Mouse (Mus musculus): ENCODE measurements around the gene Get4.

Get4 gene

DNA sequence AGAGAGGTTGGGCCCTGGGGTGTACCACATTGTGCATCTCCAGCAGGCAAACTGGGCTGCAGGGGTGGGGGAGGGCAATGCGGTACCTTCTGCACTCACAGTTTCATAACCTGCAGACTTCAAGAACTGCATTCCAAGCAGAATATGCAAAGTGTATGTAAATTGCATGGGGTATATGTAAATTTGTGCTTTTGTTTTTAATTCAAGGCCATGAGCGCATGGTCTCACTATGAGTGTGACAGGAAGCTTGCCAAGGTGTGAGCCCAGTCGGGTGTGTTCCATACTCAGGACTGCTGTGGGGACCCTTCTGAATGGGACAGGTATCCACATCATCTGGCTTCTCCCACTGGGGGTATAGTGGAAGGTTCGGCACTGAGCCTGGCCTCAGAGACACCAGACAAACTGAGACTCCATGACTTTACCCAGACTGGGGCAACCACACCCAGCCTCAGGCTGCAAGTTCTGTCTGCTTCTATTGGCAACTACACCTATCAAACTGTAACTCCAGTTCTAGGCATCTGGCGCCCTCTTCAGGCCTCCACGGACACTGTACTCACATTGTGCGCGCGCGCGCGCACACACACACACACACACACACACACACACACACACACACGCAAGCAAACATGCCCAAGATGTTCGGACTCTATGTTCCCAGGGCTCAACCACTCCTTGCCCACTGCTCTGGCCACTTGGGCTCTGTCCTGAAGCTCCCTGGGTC lies 31.5 kb downstream of the Get4 start:
- DNase-seq (ENCODE audit: low read depth, low spot score), result no peak

DNA sequence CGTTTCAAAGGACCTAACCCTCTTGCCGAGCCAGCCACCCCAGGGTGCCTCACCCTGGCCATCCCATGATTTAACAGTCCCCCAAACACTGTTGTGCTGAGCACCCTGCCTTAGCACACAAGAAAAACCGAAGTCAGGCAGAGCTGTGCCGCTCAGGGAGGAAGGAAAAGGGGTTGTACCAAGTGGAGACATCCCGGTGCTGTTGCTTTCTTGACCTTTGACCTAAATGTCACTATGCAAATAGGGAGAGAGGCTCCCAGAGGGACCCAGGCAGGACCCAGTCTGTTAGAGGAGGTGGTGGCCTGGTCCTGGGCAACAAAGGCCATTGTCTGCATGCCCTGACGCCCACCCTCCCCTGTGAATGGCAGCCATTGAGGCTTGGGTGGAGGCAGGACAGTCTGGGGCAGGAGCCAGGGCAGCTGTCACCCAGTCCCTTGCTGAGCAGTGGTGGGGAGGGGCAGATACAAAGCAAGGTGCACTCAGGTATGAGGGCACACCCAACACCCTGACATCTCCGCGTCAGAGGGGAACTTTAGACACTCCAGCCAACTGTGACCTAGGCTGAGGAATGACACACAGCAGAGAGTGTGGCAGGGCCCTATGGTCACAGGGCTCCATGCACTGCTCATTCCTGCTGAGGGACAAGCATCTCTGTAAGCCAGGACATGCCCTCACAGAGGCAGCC lies 33.4 kb downstream of the Get4 start:
- DNase-seq (ENCODE audit: low read depth, low spot score), result no peak

DNA sequence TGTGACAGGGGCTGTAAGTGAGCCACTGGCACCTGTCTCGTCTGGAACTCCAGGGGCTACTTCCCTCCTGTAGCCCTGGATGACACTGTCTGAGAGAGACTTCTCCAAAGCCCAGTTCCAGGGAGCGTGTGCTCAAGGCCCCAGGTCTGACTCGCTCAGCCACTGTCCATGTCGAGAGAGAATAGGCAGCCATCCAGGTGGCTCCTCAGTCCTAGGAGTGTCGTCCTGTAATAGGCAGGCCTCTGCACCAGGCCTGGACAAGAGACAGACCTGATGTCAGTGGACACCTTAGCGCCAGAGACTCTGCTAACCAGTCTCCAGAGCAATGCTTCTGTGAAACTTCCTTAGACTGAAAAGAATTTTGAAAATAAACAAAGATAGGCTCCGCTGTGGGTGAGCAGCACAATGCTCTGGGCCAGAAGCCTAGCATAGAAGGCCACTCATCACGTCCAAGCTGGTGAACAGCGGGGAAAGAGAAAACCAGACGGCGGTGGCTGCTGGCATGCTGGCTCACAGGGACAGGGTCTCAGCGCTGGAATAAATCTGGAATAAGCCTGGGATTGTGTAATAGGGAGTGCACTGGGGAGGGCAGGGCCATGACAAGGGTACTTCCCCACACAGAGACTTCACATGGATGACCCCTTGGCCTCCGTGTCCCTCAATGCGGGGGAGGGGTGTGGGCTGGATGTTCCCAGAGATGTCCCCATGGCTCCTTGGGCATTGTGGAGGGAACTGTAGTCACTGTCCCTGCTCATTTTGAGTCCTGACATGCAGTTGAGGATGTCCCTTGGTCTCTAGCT lies 34.2 kb downstream of the Get4 start:
- no peak for DNase-seq (ENCODE audit: low read depth, low spot score)

DNA sequence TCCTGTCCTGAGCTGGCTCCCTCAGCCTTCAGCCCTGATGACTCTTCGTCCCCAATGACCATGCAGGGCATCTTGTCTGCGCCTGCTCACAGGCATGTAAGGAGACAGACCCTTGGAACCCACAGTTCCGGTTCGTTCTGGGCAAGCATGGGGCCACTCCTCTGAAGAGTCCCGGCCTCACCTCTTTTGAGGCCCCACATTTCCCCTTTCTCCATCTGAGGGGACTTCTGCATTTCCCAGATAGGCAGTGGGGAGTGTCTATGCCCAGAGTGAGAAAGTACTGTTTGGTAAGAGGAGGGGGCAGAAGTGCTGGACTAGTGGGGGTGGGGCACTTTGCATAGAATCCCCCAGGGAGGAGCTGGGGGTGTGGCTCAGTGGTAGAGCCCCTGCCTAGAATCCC lies 35.0 kb downstream of the Get4 start:
- DNase-seq (ENCODE audit: low read depth, low spot score), result no peak

DNA sequence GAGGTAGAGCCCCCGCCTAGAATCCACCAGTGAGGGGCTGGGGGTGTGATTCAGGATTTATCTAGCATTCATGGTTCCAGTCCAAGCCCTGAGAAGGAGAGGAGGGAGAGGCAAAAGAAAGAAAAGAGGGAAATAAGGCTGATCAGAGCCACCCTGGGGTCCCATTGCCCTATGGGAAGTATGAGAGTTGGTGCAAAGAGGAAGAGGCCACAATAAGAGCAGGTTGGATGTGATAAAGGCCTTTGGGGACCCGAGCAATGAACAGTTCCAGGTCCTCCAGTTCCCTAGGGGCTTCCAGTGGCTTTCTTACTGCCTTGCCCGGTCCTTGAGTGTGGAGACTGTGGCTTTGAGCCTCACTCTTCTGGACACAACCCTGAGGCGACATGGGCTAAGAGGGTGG lies 35.7 kb downstream of the Get4 start:
- no peak for DNase-seq (ENCODE audit: low read depth, low spot score)

DNA sequence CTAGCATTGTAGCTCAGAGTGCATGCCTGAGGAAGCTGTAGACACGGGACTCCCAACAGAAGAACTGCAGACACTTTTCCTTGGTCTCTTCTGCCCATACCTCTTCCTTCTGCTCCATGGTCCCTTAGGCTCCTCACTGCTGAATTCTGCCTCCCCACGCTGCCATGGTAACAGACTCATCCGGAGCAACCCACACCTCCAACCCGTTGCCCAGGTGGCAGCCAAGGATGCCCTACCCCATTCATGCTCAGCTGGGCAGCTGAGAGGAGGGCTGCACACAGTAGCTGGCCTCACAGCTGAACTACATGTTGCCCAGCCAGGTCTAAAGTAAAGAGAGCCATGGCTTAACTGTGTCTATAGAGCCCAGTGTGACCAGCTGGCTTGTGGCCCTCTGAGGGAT lies 36.5 kb downstream of the Get4 start:
- DNase-seq (ENCODE audit: low read depth, low spot score), result no peak

DNA sequence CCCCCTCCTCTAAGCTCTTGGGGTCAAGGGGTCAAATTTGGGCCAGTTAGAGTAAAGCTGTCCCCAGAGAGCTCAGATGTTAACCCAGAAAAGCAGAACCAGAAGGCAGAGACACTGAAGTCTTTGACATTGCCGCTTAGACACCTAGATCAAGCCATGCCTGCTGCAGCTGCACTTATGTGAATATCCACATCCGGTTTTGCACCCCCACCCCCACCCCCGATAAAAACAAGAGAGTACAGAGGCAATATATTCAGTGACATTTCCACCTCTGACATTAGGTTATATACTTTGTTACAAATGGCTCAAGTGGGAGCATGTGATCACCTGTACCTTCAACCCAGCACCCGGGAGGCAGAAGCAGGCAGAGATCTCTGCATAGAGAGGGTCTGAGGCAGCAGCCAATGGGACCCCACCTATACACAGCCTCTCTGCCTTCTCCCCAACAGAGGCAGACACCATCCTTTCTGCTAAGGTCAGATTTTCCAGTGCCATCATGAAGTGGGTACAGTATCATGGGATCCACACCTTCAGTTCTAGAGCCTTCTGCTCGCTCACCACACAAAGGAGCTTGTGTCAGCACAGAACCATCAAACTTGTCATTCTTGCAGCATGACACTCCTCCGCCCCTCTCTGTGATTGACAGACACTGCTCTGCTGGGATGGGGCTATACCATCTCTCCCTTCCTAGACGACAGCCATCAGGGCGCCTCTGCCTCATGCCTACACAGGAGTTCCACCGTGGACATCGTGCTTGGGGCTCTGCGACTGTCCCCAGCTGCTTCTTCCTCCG lies 38.5 kb downstream of the Get4 start:
- no peak for DNase-seq (ENCODE audit: low read depth, low spot score)

DNA sequence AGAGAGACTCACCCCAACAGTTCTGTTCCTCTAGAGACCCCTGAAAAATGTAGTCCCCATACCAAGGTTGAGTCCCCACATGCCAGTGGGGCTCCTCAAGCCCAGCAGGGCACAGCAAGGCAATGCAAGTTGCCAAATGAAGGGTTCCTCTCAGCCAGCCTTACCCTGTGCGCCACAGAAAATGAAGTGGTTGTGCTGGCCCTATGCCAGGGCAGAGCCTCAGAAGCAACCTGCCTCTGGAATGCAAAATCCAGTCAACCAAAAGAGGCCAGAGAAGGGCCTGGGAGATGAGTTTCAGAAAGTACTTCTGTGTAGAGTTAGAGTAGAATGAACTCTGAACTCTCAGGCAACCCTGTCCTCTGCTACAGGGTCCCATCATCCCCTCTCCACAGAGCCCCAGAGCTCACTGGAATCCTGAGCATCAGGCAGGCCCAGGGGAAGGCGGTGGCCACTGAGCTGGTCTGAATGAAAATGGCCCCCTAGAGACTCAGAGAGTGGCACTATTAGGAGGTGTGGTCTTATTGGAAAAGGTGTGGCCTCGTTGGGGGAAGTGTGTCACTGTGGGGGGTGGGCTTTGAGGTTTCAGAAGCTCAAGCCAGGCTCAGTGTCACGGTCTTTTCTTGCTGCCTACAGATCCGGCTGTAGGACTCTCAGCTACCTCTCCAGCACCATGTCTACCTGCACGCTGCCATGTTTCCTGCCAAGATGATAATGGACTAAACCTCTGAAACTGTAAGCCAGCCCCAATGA lies 39.9 kb downstream of the Get4 start:
- no peak for DNase-seq (ENCODE audit: low read depth, low spot score)

DNA sequence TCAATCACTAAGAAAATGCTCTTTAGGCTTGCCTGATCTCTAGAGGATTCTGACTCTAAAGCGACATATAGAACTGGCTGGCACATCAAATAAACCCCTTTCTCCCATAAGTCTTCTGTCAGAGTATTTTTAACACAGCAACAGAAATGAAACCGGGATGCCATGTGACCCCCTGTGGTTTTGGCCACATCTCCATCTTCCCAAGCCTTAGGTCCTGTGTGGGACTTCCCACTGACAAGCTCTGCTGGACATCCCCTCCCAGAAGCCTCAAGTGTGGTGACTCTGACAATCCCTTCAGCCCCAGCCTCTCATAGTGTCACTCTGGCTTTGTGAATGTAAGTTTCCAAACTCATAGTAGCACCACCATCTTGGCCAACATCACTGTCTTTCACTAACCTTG lies 42.0 kb downstream of the Get4 start:
- no peak for DNase-seq (ENCODE audit: low read depth, low spot score)

DNA sequence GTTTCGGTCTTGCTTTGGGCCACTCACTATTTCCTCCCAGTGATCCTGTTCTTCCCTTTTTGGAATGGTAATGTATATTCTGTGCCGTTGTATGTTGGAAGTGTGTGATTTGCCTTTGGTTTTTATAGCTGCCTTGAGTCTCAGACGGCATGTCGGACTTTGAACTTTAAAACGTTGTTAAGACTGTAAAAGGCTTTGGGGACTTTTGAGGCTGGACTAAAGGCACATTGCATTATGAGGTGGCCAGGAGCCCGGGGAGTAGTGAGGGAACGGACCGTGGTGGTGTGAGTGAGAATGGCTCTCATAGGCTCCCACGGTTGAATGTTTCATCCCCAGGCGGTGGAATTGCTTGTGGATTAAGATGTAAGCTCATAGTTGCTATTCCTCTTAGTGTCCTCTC lies 45.0 kb downstream of the Get4 start:
- DNase-seq (ENCODE audit: low read depth, low spot score), result no peak

DNA sequence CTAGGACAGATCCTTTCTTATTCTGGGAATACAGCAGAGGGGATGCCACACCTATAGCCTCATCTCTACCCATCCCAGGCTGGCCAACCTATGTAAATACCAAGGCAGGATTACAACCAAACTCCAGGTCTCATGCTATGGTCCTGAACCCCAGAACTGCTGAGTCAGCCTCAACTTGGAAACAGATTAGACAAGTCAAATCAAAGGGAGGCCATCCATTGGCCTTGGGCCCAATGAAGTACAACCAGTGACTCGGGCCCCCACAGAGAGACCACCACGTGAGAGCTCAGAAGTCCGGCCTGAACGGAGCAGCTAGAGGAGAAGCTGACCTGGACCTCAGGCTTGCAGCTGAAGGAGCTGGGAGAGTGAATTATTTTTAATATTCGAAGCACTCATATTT lies 45.6 kb downstream of the Get4 start:
- no peak for DNase-seq (ENCODE audit: low read depth, low spot score)

DNA sequence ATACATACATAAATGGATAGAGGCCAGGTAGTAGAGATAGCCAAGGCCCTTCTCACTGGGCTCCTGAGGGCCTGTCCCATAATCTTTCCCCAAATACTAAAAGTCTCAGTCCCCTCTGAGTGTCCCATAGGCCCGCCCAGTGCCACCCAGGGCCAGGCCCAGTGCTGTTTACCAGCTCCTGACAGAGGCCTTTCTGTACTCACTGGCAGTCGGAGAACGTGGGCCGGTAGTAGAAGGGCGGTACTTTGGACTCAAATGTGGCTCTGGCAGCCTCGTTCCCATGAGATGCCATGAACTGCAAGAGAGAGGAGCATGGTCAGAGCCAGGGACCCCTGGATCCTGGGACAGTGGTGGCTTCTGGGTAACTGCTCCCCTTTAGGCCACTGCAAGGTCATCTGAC lies 50.0 kb downstream of the Get4 start:
- no peak for DNase-seq (ENCODE audit: low read depth, low spot score)

DNA sequence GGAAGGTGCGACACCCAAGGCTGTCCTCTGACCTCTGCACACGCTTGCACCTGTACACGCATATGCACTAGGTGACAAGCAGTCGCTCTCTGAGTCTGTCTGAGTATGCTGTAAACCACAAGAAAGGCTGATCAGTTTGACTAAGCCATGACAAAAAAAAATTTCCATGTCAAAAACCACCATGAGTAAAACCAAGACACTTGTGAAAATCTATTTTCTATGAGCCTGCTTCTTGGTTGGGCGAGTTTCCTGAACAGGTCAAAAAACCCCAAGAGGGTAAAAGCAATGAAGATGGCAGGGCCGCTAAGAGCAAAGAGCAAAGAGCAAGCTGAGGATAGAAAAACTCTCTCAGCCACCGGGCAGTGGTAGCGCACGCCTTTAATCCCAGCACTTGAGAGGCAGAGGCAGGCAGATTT lies 51.5 kb downstream of the Get4 start:
- no peak for DNase-seq (ENCODE audit: low read depth, low spot score)

DNA sequence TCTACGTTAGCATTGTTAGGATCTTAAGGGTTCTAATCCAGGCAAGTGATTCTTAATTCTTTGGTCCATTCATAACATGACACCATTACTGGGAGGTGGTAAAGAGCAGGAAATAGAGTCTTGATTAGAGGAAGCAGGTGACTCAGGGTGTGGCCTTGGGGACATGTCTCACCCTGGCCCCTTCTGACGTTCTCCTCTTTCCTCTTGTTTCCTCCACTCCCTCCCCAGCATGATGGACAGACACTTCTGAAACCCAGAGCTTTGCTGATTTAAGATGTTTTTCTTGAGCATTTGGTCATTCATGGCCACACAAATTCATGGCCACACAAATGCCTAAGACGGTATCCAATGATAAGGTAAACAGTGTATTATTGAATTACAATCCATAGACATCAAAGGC lies 57.8 kb downstream of the Get4 start:
- DNase-seq (ENCODE audit: low read depth, low spot score), result no peak

DNA sequence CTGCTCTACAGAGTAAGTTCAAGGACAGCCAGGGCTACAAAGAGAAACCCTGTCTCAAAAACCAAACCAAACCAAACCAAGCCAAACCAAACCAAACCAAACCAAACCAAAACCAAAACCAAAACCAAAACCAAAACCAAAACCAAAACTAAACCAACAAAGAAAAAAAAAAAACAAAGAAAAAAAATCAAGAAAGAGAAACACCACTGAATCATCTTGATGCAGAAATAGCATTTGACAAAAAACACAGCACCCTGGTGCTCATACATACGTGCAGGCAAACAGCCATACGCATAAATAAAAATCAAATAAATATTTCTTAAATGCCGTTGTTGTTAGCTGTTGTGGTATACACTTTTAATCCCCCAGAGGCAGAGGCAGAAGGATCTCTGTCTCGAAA lies 58.4 kb downstream of the Get4 start:
- DNase-seq (ENCODE audit: low read depth, low spot score), result no peak

DNA sequence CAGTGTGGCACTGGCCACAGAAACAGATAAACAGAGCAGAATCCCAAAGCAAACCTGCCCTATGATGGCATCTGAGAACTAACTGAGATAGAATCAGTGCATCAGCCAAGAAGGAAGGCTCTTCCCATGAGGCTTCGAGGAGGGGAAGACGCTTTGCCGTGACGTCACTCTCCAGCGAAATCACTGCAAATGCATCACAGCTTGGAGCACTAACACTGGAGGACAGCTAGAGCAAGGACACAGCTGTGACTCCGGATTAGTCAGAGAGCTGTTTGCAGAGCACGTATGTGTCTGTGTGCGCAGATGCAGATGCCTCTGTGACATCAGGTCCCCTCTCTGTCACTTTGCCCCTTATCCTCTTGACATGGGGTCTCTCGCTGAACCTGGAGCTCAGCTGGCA lies 59.7 kb downstream of the Get4 start:
- no peak for DNase-seq (ENCODE audit: low read depth, low spot score)

DNA sequence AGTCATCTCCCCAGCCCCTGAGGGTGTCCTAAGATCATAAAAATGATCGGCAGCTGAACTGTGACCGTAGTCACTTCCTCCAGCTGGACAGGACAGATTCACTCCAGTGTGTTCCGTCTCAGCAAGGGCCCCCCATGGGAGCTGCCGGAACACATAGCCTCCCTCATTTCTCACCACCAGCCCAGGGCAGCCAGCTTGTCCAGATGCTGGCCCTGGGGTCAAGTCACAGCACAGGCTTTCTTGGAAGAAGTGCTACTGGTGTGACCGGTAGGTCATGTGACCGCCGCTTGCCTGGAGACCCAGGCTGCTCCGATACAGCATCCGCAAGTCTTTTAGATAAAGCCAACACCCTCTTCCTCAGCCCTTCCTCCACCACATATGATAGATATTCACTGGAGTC lies 61.4 kb downstream of the Get4 start:
- DNase-seq (ENCODE audit: low read depth, low spot score), result no peak

DNA sequence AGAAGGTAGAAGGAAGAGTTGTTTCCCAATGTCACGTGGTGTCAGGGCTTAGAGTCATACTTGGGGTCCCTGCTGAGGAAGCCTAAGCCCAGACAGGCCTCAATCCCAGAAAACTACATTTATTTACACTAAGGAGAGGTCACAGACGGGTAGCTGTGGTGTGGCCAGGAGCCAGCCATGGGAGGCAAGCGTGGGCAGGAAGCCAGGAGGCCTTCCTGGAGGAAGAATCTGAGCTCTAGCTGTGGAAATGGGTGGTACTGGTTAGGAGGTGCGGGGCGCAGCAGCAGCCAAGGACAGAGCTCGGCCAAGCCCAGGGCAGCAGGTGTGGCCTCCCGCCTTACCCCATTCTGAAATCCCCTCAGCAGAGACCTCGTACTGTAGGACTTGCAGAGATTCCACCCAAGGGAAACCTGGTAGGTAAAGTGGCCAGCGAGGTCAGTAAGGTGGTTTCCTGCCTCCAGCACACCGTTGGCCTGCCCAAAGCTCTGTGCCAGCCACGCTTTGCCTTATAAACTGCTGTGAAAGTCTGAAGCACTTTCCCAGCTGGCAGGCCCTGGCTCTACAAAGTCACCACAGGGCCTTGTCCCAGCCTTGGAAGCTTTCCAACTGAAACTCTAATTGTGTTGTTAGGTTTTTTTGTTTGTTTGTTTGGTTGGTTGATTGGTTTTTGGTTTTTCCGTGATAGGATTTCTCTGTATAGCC lies 63.0 kb downstream of the Get4 start:
- no peak for DNase-seq (ENCODE audit: low read depth, low spot score)

DNA sequence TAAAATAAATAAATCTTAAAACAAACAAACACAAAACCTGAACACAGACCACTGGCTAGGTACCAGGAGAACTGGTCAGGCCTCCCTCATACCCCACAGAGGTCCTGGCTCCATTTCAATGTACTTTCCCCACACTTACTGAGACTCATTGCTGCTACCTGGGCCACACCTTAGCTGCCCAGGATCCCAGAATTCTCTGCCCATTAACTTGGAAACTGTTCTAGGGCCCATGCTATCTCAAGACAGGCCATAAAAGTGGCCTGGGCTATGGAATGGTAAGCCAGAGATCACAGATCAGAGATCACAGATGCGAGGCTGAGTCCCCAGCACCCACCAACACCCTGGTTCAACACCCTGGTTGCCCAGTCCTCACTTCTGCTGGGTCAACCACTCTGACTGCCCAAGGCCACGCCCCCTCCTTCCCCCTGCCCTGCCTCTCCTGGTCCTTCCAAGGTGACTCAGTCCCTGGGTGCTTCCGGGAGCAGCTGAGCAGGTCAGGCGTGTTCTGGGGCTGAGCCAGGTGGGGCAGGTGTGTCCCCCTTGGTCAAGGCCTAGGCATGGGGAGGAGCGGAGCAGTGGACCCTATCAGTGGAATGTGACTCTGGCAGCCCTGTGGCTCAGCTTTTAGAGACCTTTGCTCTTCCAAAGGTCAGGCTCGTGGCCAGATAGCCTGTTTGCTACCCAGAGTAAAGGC lies 65.0 kb downstream of the Get4 start:
- no peak for DNase-seq (ENCODE audit: low read depth, low spot score)
